Mouse (Mus musculus) urinary bladder, postnatal 25 days (tissue): Measurements from ENCODE around the gene Myoz1.
"Not testable (repeated sequence)": the region's sequence is repeated elsewhere in the genome, so short reads cannot be mapped to it uniquely, and the experiment has no call there.

Experiments
- DNase-seq: peaks from one replicate; pipeline ENCODE4 v3.0.0; 2022; ENCODE audit warnings: low spot score

Myoz1 gene

DNA sequence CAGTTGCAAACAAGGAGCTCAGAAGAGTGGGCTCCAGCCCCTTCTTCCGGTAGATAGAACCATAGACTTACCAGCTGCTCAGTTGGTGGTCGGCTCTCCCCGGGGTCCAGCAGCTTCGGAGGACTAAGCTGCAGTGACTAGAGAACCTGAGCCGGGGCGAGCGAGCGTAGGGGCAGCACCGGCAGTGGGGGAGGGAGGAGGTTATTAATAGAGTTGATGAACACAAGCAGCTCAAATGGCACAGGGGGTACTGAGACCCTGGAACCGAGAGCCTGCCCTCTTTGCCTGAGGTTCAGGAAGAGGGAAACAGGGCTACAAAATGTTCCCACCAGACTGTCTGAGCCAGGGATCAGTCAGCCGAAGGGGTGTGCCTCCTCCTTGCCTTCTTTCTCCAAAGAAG, at the start of gene Myoz1:
TSS of gene Myoz1 (minus strand) at position 180 of the 400 bp plus-strand sequence.
- no peak for DNase-seq

DNA sequence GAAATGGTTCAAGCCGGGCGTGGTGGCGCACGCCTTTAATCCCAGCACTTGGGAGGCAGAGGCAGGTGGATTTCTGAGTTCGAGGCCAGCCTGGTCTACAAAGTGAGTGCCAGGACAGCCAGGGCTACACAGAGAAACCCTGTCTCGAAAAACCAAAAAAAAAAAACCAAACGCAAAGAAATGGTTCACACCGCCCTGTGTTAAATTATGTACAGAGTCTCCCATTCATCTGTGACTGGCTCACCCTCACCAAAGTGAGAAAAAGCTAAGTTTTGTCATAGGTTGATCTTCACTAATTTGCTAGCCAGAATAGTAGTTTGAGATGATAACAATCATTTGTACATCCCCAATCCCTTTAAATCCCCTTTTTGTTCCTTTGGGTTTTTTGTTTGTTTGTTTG, 47.1 kb upstream of the Myoz1 start:
- not testable (repeated sequence) for DNase-seq

DNA sequence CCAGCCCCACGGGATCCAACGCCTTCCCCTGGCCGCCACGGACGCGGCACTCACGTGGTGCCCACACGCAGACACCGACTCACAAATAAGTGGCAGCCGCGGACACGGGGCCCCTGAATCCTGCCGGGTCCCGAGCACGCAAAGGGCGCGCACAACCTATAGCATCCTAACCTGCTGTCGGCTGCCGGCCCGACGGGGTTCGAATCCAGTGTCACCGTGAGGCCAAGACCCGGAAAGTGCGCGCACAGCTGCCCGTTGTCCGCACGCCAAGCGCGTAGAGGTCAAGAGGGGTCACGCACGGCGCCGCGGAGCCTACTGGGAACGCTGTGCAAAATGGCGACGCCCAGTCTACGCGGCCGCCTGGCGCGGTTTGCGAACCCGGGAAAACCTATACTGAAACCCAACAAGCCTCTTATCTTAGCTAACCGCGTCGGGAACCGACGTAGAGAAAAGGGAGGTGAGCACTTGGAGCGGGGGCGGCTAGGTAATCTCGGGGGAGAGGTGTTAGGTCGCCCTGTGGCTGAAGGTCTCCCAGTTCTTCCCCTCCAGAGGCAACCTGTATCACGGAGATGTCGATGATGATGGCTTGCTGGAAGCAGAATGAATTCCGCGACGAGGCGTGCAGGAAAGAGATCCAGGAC, 46.5 kb upstream of the Myoz1 start, which contains the start of gene Chchd1:
TSS of gene Chchd1 (plus strand) at position 266 of the 641 bp plus-strand sequence.
- peak; percentile 94 for DNase-seq

DNA sequence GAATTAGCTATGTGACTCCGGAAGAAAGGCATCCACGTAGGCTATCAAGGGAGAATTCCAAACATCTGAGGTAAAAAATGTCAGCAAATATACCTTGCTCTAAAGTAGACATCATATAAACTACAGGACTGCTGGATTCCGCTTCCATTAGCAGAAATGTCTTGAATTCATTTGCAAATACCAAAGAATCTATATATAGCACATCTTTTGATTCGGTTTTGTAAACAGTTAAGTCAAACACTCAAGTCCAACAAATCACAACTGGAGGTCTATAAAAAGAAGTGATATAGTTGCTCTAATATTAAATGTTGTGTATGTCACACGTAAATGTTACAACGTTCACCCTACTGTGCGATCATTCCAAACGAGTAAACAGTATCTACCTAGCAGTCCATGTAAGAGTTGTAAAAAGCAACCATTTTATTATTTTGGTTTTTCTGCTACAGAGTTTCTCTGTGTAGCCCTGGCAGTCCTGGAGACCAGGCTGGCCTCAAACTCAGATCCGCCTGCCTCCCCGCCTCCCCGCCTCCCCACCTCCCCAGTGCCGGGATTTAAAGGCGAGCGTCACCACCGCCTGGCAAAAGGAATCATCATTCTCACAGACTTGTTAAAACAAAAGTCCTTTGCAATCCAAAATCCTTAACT, 45.9 kb upstream of the Myoz1 start:
- no peak for DNase-seq

DNA sequence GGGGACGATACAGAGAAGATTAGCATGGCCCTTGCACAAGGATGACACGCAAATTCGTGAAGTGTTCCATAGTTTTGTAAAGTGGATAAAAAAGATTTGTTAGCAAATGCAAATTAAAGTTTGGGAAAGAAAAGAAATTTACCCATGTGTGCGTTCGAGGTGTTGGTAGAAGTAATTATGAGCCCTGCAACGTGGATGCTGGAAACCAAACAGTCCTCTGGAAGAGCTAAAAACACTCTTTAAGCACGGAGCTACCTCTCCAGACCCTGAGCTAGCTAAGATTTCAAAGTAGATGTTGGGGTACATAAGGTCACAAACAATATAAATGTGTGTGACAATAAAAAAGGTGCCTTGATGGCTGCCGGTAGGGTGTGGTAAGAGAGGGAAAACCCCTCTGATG, 45.2 kb upstream of the Myoz1 start:
- DNase-seq: no peak

DNA sequence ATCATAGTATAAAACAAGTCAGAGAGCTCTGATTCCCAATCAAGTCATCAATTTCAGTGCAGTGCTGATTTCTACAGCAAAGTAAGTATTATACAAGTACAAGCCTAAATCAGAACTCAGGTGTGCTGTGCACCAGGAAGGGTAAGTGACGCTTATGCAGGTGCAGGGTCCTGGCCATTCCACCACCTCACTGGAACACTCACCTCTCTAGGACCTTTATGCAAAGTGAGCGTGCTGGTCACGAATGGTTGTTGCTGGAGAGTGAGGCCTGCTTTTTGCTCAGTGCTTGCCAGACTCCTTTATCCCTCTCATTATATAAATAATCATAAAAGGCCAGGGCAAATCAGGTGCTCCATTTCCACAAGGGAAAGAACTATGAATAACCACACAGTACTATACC, 44.0 kb upstream of the Myoz1 start:
- no peak for DNase-seq

DNA sequence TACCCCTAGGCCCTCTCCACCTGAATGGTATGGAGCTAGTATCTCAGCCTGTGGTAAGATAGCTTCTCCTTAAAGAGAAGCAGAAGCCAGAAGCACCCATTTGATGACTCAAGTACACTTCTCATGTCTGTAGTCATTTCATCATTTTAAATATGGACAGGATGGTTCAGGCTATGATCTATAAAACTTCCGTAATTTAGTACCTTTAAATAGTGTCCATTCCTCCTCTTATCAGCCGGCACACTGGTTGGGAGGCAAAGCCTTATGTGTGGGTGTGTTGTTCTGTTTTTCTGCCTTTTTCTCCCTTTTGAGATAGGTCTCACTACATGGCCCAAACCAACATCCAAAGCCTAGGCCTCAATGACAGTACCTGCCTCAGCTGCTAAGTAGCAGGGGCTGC, 42.2 kb upstream of the Myoz1 start:
- DNase-seq: no peak

DNA sequence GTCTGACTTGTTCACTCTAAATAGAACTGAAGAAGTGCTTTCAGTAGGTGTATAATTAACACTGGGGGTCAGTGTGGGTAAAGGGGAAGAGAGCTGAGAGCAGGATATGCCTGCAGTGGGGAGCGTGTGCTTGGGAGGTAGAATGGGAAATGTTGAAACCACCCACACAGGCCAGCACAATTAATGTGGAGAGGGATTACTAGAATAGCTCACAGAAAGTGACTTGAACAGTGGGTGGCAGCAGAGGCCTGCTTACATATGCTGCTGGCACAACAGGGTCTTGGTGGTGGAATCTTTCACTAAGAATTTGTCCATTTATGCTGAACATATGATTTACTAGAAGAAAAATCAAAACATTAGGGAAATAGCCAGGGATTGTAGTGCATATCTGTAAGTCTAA, 40.6 kb upstream of the Myoz1 start:
- DNase-seq: no peak

DNA sequence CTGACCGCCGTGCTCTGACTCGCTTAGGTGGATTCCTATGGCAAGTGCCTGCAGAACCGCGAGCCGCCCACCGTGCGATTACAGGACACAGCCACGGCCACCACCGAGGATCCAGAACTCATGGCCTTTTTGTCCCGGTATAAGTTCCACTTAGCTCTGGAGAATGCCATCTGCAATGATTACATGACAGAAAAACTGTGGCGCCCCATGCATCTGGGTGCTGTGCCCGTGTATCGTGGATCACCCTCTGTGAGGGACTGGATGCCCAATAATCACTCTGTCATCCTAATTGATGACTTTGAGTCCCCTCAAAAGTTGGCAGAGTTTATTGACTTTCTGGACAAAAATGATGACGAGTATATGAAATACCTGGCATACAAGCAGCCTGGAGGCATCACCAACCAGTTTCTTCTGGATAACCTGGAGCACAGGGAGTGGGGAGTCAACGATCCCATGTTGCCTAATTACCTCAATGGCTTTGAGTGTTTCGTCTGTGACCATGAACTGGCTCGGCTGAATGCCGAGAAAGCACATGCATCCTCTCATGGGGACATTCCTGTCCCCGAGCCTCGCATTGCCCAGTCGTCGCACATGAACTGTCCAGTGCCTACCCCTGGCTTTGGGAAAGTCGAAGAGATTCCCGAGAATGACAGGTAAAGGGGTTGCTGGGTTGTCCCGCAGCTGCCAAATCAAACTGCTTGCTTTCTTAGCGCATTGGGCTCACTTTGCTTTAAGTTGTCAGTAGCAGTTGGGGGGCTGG, 39.6 kb upstream of the Myoz1 start:
- DNase-seq: no peak

DNA sequence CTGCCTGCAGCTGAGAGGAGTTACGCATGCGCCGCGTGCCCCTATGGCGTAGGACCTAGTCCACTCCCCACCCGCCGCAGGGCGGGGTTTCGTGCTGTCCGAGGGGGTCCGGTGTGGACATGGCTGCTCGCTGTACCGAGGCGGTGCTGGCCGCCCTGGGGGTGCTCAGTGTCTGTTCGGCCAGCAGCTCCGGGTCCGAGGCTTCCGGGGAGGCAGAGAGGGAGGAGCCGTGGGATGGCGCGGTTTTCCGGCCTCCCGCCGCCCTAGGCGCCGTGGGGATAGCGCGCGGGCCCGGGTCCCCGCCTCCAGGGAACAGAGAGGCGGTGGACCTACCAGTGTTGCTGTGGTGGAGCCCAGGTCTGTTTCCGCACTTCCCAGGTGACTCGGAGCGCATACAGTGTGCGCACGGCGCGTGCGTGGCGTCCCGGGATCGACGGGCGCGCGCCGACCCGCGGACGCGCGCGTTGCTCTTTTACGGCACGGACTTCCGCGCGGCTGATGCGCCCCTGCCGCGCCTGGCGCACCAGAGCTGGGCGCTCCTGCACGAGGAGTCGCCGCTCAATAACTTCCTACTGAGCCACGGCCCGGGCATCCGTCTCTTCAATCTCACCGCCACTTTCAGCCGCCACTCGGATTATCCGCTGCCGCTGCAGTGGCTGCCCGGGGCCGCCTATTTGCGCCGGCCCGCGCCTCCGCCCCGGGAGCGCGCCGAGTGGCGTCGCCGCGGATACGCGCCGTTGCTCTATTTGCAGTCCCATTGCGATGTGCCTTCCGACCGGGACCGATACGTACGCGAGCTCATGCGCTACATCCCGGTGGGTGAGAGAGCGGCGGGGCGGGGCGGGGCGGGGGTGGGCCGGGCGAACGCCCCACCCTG, 38.8 kb upstream of the Myoz1 start, which contains the start of gene Fut11:
TSS of gene Fut11 (plus strand) at position 85 of the 877 bp plus-strand sequence.
- DNase-seq: peak; percentile 82

DNA sequence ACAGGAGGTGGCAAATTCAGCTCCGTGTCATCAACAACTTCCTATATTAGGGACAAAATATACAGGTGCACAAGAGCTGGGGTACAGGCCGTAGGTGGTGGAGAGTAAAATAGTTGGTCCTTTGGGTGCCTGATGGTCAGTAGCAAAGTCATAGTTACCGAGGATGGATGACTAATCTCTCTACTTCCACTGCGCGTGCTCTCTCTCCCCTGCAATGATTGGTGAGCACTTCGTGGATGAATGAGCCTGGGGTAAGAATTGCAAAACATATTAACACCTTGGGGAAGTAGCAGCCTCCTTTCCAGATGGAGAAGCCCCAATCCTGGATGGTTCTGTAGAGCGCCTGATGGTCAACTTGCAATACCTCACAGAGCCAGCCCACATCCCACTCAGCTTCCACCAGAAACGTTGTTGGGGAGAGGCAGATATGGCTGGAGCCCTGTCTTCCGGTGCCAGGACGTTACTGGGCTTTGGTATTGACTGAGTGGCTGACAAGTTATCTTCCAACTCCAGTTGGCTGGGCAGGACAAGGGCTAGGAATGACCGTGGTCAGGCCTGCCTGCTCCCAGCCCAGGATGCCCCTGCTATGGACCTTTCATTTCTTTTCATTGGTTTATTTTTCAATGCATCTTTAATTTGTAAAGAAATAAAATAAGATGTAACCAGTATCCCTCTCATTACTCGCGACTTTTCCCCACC, 38.0 kb upstream of the Myoz1 start:
- DNase-seq: no peak

DNA sequence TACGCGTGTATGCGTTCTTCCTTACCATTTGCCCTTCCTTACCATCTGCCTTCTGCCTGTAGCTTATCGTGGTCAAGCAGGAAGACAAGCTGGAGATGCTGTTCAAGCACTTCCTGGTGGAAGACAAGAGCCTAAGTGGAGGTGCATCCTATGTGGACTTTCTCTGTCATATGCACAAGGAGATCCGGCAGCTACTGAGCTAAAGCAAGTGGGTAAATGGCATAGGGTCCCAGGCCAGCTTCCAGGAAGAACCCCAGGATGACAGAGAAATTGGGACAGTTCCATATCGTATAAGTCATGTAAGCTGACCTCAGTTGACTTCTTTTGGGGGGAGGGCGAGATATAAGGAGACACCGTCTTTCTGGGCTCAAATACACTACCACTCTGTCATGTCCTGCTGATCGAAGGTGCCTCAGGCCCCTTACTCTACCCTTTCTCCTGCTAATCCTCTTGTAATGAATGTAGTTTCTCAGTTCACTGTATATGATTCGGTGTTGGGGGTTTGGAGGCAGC, 37.3 kb upstream of the Myoz1 start:
- DNase-seq: no peak

DNA sequence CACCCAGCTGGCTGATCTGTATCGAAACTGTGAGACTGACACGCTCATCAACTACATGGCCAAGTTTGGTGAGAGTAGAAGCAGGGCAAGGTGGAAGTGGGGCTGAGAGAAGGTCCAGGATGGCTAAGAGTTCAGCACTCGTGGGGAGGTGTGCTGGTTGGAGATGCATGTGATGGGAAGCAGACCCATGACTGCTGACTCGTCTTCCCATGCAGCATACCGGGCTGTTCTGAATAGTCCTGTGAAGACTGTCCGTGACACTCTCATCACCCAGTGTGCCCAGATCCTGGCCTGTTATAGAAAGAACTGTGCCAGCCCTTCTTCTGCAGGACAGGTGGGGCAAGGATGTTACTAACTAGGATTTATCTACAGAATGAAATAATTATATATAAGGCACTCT, 35.4 kb upstream of the Myoz1 start:
- DNase-seq: no peak

DNA sequence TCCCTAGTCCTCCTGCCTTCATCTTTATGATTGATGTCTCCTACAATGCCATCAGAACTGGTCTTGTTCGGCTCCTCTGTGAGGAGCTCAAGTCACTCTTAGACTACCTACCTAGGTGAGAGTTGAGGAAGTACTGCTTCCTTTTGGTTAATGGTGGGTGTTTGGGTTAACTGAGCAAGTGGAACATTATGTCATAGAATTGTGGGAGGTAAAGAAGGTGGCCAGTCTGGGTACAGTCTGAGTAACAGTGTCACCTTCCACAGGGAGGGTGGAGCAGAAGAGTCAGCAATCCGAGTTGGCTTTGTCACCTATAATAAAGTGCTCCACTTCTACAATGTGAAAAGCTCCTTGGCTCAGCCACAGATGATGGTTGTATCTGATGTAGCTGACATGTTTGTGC, 32.7 kb upstream of the Myoz1 start:
- no peak for DNase-seq

DNA sequence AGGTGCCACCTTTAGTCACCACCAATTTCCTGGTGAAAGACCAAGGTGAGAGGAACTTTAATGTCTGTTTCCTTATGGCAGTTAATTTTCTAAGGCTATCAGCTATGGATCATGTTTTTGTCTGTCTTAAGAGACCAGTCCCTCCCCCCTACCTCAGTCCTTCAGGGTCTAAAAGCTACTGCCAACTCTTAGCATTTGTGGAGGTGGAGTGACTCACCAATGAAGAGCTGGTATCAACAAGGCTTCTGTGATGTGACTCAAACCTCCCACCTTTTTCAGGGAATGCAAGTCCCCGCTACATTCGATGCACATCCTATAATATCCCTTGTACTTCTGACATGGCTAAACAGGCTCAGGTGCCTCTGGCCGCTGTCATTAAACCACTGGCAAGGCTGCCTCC, 30.2 kb upstream of the Myoz1 start:
- DNase-seq: no peak

DNA sequence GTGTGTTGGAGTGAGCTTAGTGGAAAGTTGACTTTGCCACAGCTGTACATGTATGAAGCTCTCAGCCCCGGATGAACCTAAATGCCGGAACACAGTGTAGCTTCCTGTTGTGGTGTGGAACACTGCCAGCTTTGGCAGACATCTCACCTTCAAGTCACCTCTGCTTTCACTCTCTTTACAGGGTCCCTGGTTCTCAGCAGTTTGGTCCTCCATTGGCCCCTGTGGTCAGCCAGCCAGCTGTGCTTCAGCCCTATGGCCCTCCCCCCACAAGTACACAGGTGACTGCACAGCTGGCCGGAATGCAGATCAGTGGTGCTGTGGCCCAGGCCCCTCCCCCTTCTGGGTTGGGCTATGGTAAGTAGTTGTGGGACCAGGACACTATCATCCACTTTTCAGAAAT, 26.2 kb upstream of the Myoz1 start:
- no peak for DNase-seq

DNA sequence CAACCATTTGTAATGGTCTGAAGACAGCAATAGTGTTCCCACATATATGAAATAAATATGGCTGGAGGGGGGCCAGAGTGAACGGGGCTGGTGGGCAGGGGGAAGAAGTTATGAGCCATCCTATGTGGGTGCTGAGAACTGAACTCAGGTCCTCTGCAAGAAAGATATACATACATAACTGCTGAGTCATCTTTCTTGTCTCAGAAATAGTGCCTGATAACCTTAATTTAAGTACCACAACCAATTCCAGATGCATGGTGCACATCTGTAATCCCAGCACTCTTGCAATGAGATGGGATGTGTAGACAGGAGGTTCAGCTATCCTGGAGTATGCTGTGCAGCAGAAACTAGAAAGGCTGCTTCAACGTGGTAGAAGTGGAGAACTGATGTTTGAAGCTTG, 25.4 kb upstream of the Myoz1 start:
- DNase-seq: no peak

DNA sequence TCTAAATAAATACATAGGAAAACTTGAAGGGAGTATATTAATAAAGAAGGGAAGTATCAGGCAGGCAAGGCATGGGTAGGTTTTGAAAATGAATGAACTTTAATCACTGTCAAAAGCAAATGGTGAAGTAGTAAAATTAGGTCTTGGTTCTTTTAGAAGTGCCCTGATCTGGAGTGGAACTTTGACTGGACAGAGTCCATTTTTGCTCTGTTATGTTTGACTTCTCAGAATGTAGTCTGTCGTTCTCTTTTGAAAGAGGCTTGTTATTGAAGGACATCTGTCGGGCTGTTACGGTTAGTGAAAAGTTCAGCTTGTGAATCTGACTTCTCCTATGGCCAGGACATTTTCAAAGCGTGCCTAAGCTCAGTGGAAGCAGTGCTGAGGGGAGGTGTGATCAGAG, 21.6 kb upstream of the Myoz1 start:
- no peak for DNase-seq

DNA sequence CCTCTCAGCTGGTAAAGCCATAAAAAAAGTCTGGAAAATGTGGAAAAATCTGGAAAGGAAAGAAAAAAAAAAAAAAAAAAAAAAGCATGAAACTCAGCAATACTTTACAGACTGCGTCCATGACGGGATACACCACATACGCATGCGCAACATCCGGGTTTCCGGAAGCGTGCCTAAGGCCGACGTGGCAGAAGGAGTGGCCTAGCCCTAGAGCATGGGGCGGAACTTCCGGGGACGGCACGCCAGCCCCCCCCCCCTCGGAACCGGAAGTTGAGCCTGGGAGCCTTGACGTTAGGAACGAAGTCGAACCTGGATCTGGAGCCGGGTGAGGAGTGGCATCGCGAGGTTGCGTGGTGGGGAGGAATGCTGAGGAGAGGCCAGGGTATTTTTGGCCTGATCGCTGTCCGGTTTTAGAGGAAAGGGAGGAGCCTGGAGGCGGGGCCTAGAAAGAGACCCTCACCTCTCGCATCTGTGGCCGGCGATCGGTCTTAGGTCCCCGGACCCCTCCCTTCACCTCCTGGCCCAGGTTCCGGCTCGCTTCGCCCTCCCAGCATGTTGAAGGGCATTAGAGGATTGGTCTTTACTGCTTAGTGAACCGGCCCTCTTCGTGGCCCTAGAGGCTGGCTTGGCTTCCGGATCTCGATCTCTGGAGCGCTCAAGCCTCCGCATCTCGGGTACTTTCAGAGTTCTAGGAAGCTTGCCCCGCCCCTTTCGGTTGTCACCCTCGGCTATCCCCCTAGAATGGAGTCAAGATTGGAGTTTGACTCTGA, 17.9 kb upstream of the Myoz1 start, which contains the start of gene Sec24c:
TSS of gene Sec24c (plus strand) at position 245 of the 770 bp plus-strand sequence.
- DNase-seq: peak; percentile 100

DNA sequence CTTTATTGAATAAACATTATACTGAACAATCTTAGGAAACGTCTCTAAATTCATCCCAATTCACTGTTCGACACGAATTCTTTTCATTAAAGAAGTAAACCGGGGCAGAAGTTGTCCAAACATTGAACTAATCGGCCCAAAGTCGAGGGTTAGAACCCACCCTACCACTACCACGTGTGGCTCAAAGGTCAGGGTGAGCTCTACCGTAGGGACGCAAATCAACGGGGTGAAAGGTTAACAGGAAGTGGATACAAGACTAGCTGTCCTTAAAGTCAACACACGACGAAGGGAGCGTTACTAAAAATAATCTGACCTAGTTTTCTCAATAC, 17.4 kb upstream of the Myoz1 start:
- DNase-seq: peak; percentile 34

DNA sequence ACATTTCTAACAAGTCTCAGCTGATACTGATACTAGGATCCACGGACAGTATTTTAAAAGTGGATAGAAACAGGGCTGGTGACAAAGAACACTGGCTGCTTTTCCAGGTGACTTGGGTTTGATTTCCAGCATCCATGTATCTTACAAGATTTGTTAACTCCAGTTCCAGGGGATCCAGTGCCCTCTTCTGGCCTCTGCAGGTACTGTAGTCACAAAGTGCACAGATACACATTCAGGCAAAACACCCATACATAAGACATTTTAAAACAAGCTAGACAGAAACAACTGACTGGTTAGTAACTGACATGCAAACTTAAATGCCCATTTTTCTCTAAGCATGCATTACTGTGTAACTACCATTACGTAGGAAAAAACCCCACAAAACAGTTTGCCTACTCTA, 16.6 kb upstream of the Myoz1 start:
- DNase-seq: no peak
